Mouse (Mus musculus) adrenal gland, adult 18-20 months (tissue): ENCODE measurements around the gene Rnls. TPM values are rescaled to one million over a fixed set of nuclear protein-coding genes. Genes with fewer than 3 reads are reported as not detected.
A peak's percentile ranks its signal among the peaks of the same experiment; 100 is the strongest.
"Not testable (repeated sequence)": the region's sequence is repeated elsewhere in the genome, so short reads cannot be mapped to it uniquely, and the experiment has no call there.

Experiments used
- DNase-seq, 2 experiments: peaks; one replicate each; pipeline ENCODE4 v3.0.0; 2021 to 2022; ENCODE audit warnings: low spot score in 2 of 2
- long read RNA-seq, 2 experiments: library from polyadenylated mRNA; stranded (forward); transcript quantifications; one replicate each; pipeline ENCODE4 v2.0.0; 2021
- total RNA-seq, 2 experiments: library from RNA; stranded (reverse); gene quantifications; 1 replicate in 1 of 2; 2 replicates in 1 of 2; pipeline ENCODE4 v1.2.3; 2021

The Rnls gene
- 1 to 10 TPM; 3.4 to 4.3 TPM for total RNA-seq
- long read RNA-seq, experiment 1, partial matches to known transcripts, result 0 of 1 reads
- long read RNA-seq, experiment 1, other reads (novel, unspliced or antisense), result 0 of 1 reads
- long read RNA-seq, experiment 2, partial matches to known transcripts, result 2 of 9 reads
- long read RNA-seq, experiment 2, other reads (novel, unspliced or antisense), result 1 of 9 reads

DNA sequence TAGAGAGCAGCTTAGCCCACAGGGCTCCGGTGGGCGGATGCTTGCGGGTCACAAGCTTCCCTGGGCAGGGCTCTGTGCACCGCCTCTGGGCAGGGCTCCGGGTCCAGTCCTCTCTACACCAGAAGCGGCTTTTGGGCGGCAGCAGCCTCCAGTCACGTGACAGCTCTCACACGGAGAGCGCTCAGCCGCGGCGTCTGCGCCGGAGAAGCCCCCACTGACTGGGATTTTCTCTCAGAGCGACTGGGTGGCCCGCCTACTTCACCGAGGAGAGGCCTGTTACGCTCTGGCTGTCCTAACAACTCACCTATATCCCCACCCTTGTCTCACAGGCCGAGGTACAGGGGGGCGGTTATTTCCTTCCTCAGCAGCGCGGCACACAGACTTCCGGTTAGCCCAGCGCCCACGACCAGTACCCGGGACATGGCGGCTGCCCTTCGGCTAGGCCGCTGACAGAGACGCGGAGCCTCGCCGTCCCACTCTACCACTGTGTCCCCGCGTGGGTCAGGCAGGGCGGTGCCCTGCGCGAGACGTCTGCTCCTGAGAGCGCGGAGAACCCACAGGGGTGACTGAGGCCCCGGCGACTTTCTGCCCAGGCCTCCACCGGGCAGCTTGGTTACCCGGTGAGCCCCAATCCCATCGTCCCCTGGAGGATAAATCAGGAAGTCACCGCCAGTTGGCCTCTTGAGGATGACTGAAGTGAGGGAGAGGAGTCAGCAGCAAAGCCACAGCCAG is at the start of gene Rnls:
TSS of gene Rnls (minus strand) at position 645 of the 732 bp plus-strand sequence.
- DNase-seq, result peak; percentile 74 to 76

DNA sequence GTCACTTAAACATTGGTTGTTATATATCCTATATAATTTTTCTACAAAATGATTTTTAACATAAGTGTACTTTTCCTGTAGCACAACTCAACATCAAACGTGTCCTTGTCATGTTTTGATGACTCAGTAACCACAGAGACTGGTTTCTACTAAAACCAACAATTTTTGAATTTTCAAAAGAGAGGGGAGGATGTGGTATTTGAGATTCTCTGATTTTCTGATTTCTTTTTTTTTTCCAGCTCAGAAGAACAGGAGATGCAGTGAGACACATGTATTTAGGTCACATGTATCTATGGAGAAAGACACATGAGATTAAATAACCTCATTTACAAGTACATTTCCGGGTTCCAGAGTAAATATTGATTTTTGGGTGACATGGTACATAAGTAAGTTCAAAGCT is 37.4 kb upstream of the Rnls start:
- no peak for DNase-seq

DNA sequence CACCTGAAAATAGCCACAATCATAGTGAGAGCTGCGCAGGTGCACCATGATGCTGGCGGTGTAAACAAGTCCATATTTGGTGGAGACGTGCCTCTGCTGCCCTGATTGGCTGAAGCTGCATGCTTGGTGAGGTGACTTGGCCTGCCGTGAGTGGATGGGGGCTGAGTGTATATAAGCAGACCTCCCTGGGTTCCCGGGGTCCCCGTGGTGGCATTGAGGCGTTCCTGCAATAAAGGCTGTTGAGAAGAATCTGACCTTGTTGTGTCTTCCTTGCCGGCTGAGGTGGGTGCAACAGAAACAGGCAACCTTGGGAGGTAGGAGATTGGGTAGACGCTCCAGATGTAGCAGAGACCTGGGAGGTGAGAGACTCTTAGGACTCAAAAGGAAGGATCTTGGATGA is 27.3 kb upstream of the Rnls start:
- not testable (repeated sequence) for DNase-seq

DNA sequence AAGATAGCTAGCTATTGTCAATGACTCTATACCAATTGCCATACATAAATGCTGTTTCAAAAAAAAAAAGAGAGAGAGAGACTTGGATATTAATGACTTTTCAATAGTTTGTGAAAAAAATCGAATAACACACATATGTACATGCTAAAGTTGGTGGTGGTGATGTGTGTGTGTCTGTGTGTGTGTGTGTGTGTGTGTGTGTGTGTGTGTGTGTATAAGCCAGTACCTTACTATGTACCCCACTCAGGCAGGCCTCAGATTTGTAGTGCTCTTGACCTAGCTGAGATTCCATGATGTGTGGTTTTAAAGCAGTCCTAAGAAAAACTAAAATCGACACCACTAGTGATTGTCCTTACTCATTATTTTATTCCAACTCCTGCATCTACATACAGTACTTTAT is 11.3 kb downstream of the Rnls start:
- no peak for DNase-seq

DNA sequence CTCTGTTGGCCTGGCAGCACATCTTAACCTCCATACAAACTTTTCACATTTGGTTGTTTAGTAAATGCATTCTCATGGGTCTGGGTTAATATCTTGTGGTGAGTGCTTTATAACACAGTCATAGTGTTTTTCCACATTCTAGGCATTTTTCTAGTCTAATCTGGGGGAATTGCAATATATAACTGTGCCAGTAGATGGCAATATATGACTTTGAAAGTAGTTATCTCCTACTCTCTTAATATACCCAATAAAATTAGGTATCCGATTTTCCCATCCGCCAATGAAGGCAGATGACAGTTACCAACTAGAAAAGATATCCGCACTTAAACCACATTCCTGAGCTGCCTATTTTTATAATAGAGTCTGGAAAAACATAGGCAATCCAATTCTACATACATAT is 11.7 kb downstream of the Rnls start:
- DNase-seq, result no peak

DNA sequence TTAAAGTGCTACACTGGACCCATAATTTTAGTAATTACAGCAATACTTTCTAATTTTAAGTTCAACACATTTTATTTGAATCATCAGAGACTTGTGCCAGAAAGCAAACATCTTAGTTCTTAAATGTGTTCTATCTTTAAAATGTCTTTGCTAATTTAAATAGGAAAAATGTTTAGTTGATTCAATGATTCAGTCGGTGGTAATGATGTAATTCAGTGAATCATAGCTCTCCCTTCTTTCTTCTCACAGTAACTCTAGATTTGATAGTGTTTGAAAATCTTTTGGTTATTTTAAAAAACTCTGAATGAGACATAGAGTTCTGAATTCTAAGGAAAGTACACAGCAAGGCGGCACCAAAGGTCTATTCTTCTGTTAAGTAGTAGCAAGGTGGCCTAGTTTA is 23.3 kb downstream of the Rnls start:
- no peak for DNase-seq

DNA sequence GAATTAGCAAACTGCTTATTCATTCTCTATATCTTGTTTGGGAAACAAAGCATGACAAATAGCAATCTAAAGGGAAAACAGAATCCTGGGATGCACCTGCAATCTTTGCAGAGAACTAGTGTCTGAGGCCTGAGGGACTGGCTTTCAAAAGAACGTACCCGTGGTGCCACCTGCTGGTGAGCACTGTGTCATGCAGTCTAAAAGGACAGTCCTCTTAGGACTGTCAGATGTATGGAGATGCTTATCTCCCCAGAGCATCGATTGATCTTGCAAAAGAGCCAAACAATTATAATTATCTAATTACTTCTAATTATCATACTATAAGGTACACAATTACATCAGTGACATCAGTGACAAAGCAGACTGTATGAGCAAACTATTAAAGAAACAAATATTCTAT is 25.4 kb downstream of the Rnls start:
- peak; percentile 65 to 75 for DNase-seq

DNA sequence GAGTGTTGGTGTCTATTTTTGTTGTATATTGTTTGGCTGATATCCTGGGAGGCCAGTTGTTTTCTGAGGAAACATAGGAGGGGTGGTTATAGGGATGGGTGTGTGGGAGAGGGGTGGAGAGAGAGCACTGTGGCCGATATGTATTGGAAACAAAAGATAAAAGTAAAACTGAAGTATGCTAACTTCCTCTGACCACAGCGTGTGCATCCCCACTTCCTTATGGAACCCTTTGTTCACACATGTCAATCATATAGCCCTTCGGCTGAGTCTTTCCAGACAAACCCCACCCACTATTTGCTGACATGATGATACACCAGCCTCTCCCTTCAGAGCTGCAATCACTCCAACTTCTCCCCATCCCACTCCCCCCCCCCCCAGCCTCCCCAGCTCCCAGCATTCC is 35.1 kb downstream of the Rnls start:
- DNase-seq, result no peak

DNA sequence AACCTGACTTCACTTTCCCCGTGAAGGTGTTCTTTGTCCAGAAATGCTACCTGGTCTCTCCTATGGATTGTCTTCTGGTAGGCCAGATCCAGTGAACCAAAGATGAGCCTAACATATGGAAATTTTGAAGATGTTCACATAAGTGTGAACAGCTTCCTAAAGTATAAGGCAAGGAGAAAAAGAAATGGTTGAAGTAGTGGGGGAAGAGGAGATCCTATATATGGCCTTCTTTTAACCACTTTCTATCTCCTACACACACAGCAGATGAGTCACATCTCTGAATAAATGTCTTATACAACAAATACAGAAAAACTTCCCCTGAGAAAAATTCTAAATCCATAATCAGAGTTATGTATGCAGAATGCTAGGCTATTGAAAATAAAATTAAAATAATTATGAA is 52.0 kb downstream of the Rnls start:
- no peak for DNase-seq

DNA sequence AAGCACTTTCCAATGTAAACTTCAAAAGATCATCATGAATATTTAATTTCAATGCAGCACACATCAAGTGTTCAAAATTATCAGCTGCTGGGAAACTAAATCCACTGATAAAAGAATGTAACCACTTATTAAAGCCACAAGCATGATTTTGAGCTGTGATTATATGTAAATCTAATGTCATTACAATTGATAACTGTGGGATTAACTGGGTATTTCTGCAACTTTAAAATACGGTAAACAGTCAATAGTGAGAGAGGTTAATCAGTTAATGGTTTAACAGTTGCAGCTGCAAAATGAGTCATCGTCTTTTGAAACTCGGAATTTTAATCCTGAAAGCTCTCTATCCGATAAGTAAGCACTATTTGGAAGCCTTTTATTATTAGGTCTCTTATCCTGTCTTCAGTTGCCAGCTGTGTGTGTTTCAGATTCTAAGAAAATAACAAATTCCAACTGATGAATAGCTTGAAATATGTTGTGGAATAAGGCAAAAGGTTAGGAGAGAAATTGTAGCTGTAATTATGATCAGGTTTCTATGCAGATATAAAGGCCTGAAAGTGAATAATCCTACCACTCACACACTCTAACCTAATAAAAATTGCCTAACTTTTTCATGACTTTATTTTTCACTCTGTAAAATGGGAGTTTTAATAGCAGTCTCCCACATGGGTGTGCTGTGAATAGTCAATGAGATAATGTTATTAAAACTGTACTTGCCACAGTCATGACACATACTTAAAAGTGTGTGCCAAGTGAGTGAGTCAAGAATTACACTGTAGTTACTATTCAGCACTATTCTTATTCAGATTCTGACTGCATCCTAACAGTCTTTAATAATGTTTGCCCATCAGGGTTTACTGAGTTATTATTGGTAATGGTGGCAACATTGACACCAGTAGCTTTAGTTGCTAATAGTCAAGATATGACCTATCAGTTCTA is 65.1 kb downstream of the Rnls start:
- no peak for DNase-seq

DNA sequence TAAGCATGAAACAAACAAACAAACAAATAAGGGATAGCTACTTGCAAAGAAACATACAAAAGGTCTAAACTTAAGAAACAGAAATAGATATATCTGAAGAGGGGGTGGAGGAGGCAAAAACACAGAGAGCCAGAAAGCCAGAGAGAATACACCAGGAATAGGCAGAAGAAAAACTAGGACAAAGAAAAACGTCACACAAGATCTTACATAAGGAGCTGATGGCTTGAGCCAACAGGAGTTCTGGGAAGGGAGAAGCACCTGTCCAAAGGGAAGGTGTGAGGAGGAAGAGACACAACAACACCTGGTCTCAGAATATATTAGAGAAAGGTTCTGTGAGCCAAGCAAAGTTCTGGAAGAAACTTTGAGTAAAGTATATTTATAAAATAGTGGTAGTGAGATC is 73.3 kb downstream of the Rnls start:
- DNase-seq, result no peak

DNA sequence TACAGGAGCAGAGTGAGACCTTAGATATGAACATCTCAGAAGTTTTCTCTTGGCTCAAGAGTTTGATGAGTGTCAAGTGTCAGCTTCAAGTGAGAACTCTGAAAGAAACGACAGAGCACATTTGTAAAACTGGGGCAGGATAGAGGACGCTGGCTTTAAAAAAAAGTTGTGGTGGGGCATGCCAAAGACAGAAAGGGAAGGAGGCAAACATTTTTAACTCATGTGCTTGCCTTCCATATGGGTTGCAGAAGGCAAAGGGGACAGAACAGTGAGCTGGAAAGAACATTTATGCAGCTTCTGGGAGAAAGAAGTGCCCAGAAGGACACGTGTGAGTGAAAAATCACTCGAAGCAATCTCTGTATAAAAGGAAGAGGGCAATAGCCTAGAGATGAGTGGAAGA is 75.0 kb downstream of the Rnls start:
- DNase-seq, result no peak

DNA sequence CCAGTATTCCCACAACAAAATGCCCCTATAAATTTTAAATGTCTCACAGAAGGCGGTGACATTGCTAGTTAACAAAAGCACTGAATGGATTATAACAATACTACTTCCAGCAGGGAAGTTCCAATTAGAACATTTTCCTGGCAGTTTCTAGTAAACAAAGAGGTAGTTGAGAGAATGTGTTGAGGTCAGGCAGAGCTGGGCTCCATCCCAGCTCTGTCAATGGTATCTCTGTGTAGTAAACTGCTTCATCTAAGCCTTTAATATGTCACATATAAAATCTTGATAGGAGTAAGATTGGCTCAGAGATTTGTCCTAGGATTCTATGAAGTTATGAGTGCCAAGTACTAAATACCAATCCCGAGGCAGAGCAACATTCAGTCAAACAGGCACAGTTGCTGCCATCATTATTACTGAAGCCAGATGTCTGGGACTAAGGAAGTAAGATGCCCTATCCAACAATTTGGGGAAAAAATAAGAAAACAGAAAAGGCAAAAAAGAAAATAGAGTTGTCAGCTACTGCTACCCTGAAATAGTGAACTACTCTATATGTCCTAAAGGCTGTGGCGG is 92.3 kb downstream of the Rnls start:
- no peak for DNase-seq

DNA sequence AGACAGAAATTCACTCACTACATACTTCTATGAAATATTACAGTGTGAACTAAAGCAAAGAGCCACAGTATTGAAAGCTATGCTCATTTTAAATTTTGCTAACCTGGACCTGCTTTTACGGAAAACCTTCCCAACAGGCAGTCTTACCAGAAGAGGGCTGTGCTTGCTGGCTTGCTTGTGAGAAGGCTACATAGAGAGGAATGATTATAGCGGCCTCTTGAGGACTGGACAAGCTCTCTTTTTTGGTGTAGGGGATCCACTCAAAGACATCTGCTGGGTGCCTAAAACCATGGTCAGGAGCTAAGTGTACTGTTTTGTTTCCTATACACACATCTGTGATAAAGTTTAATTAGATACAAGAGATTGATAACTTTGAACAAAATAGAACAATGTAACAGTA is 95.8 kb downstream of the Rnls start:
- DNase-seq, result no peak

DNA sequence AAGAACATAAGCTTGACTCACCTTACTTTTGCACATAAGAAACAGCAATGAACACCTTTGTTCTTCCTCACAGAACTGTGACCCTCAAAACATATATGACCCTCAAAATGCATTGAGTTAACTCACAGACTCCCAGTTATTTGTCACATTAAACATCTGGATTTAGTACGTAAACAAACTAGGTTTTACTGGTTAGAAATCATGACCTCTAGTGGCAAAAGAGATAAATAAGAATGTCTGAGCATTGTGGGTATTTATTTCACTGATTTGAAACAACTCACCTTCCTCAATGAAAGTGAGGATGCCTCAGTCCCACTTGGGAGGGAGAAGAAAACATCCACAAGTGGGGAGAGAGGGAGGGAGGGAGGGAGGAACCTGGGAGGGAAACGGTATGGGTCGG is 109.1 kb downstream of the Rnls start:
- no peak for DNase-seq

DNA sequence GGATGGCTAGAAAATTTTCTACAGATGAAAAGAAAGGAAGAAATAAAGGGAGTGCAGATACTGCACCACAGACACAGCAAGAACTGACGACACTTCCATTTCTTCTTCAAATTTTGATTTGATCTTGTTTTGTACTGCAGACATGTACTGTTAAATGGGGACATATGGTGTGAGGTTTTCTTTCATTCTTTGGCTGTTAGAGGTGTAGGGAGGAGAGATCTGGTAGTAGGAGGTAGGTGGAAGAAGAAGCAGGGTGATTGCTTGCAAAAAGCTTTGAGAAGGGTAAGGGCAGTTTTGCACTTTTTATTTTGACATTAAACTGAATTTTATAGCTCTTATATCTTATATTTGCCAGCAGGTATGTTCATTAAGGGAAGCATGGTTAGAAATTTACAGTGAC is 115.7 kb downstream of the Rnls start:
- DNase-seq, result no peak

DNA sequence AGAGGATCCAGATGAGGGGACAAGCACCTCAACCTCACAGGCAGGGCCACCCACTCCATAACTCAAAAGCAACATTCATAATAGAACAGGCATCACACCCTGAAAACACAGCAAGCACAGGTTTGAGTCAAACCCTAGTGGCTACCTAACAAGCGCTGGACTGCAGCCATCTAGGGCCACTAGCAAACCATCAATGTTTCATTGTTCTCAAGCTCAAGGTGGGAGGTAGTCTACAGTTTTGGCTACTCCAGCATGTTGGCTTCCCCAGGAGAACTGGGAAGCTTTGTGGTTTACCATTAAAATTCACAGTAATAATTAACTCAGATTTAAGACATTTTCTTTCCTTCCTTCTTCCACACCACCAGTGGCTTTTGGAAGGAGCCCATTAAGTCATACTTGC is 118.4 kb downstream of the Rnls start:
- no peak for DNase-seq

DNA sequence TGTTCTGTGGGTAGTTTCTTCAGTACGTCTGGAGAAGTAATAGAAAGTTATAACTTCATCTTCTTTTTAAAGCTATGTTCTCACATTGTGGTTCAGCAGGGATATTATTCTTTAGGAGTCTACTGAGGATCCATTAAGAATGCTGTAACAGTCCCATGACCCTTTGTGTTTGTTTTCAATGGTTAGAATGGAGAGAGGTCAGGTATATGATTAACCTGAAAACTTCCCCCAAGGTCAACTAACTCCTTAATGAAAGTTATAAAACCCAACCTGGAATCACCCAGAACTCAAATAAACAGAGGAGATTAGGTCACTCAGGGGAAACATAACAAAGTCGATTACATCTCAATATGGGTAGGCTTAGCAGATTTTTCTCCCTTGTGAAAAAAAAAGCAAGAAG is 120.5 kb downstream of the Rnls start:
- no peak for DNase-seq

DNA sequence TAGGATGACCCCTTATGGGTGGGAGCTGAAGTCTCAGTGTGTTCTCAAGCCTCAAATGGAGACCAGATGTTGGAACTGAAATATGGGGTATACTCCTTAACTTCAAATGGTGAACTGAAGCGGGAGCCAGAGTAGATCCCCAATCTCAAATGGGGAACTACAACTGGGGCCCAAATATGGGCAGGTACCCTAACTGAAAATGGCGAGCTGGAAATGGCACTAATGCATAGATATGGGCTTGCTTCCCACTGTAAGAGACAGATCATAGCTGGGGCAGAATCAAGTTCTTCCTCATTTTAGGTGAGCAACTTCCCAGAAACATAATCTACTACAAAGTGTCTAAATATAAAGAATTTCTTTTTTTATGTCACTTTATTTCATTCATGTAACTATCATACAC is 121.9 kb downstream of the Rnls start:
- DNase-seq, result no peak

DNA sequence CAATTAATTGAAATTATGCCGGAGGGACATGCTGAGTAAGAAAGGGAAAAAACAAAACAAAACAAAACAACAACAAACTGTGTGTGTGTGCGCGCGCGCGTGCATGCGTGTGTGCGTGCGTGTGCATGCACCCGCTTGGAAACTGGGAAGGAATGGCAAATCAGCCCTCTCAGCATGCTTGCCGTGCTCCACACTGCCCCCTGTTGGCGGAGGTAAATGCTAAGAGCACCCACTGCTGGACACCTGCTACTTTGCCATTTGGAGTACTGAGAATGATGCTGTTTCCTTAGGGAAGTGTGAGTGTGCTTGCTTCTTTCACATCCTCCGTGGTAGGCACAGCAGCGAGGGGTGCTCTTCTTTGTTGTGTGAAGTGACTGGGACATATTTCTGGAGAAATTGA is 124.1 kb downstream of the Rnls start:
- DNase-seq, result peak; percentile 8 to 39

DNA sequence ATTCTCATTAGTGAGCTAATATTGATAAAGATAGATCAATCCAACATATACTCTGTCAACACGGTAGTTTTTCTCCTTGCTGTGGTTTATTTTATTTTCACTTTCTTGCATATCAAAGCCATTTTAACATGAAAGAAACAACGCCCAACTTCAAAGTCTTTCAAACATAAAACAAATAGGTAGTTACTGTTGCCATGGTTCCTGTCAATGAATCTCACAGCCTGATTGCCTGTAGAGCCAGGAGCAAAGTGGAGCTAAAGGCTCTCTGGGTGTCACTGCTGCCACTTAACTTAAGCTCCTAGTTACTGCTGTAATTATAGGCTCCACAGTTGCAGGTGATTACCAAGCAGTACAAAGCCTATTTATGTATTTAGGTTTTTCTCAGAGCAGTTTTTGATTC is 126.8 kb downstream of the Rnls start:
- DNase-seq, result no peak
